Mouse (Mus musculus): ENCODE results near the gene Nabp2.

DNA sequence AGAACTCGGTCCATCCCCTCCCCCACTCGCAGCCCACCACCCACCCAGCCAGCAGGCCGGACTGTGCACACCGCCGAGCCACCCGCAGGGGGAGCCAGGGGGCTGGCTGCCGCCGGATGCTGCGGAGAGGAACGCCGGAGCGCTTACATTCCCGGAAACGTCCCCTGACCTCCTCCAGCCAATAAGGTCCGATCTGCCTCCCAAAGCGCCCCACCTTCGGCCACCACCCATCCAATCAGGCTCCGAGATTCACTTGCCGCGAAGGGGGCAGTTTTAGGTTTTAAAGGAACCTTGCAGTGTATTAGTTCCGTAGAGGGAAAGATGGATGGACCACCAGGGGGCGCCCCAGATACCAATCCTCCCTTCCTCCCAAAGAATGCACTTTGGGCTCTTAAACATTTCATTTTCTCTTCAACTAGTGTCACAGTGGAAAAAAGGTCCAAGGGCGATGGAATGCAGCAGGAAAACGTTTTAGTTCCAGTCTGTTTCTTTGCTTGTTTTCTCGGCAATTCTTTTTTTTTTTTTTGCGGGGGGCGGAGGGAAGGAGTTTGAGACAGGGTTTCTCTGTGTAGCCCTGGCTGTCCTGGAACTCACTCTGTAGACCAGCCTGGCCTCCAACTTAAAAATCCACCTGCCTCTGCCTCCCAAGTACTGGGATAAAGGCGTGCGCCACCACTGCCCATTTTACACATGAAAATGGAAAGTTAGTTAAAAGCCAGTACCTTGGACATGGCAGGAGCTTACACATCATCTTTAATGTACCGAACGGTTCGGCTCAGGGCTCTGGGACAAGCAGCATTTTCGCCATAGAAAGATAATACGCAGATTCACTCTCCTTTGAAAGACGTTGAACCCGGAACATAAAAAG lies 1.4 kb downstream of the Nabp2 start:
- TF ChIP-seq POLR2A (IDR thresholded peaks at IDR 0.05; ENCODE audit: extremely low read depth, insufficient read depth, low read length), result peak; percentile 66; the same call in 1 of the 2 replicates
- TF ChIP-seq CTCF (IDR thresholded peaks at IDR 0.05; ENCODE audit: low read depth, low read length), result peak; percentile 79

Data from liver, adult 2 months (tissue).